Mouse (Mus musculus): ENCODE results near the gene Gpr176. TPM values are rescaled to one million over a fixed set of nuclear protein-coding genes. Genes with fewer than 3 reads are reported as not detected.
"Not testable (repeated sequence)": the region's sequence is repeated elsewhere in the genome, so short reads cannot be mapped to it uniquely, and the experiment has no call there.

Gpr176 gene
- polyA plus RNA-seq, 1 experiment from 2014 or later, result 8.3 TPM

GRCm38 (mm10) chr2:118293583-118293982, 79.6 kb downstream of the Gpr176 start:
- 0 out of 2 replicates have a peak, but pooled peaks have one; percentile 34 for ATAC-seq (ENCODE audit: low FRiP score, low read depth)
- Histone ChIP-seq H3K9me3 (no peaks in the 10 kb centered on the region), H3K27me3 (no peaks in the 10 kb centered on the region), H3K9ac (no peak overlapping the region), H3K4me1 (replicated peaks) (0 out of 2 replicates have a peak, but pooled peaks cover 3% of the 10 kb centered on the region), H3K27ac (replicated peaks) (0 out of 2 replicates have a peak overlapping the region, but pooled peaks have one; percentile 2), H3K4me2 (no peak overlapping the region), H3K36me3 (no peaks in the 10 kb centered on the region), H3K4me3 (no peak overlapping the region)
- 64% methylated on average over 5 of the region's 5 CpGs for WGBS

- not testable (repeated sequence) for H3K9ac ChIP-seq; H3K4me2 ChIP-seq; H3K9me3 ChIP-seq; H3K27ac ChIP-seq (replicated peaks); ATAC-seq (ENCODE audit: low FRiP score, low read depth); H3K4me3 ChIP-seq; H3K4me1 ChIP-seq (replicated peaks); H3K36me3 ChIP-seq; H3K27me3 ChIP-seq
- 92% methylated on average over 7 of the region's 7 CpGs for WGBS
Observed at GRCm38 (mm10) chr2:118289066-118289460, 84.2 kb downstream of the Gpr176 start.

GRCm38 (mm10) chr2:118288326-118289065, 84.7 kb downstream of the Gpr176 start:
- WGBS, result 90% methylated on average over 9 of the region's 9 CpGs
- H3K27me3 ChIP-seq, result no peaks in the 10 kb centered on the region
- H3K4me3 ChIP-seq, result no peak overlapping the region
- H3K4me2 ChIP-seq, result no peak overlapping the region
- no peak overlapping the region for H3K9ac ChIP-seq
- H3K9me3 ChIP-seq, result no peaks in the 10 kb centered on the region
- no peaks in the 10 kb centered on the region for H3K4me1 ChIP-seq (replicated peaks)
- H3K27ac ChIP-seq (replicated peaks), result no peak overlapping the region
- ATAC-seq (ENCODE audit: low FRiP score, low read depth), result no peak
- H3K36me3 ChIP-seq, result no peaks in the 10 kb centered on the region

GRCm38 (mm10) chr2:118287678-118288077, 85.5 kb downstream of the Gpr176 start:
- H3K4me2 ChIP-seq, result no peak overlapping the region
- no peaks in the 10 kb centered on the region for H3K9me3 ChIP-seq
- H3K36me3 ChIP-seq, result no peaks in the 10 kb centered on the region
- no peaks in the 10 kb centered on the region for H3K27me3 ChIP-seq
- WGBS, result 81% methylated on average over 4 of the region's 4 CpGs
- ATAC-seq (ENCODE audit: low FRiP score, low read depth), result no peak
- no peak overlapping the region for H3K4me3 ChIP-seq
- no peaks in the 10 kb centered on the region for H3K4me1 ChIP-seq (replicated peaks)
- no peak overlapping the region for H3K27ac ChIP-seq (replicated peaks)
- H3K9ac ChIP-seq, result no peak overlapping the region

- Histone ChIP-seq H3K4me2 (no peak overlapping the region), H3K27me3 (no peaks in the 10 kb centered on the region), H3K9ac (no peak overlapping the region), H3K4me1 (replicated peaks) (no peaks in the 10 kb centered on the region), H3K9me3 (no peaks in the 10 kb centered on the region), H3K27ac (replicated peaks) (no peak overlapping the region), H3K4me3 (no peak overlapping the region), H3K36me3 (no peaks in the 10 kb centered on the region)
- no peak for ATAC-seq (ENCODE audit: low FRiP score, low read depth)
- WGBS, result 75% methylated on average over 3 of the region's 3 CpGs
Observed at GRCm38 (mm10) chr2:118282467-118282866, 90.8 kb downstream of the Gpr176 start.

- Histone ChIP-seq H3K27me3 (no peaks in the 10 kb centered on the region), H3K27ac (replicated peaks) (no peak overlapping the region), H3K4me2 (no peak overlapping the region), H3K4me3 (no peak overlapping the region), H3K9ac (no peak overlapping the region), H3K36me3 (no peaks in the 10 kb centered on the region), H3K9me3 (no peaks in the 10 kb centered on the region), H3K4me1 (replicated peaks) (no peaks in the 10 kb centered on the region)
- WGBS, result 93% methylated on average over 8 of the region's 8 CpGs
- no peak for ATAC-seq (ENCODE audit: low FRiP score, low read depth)
Observed at GRCm38 (mm10) chr2:118278249-118278648, 95.0 kb downstream of the Gpr176 start.

- Histone ChIP-seq H3K4me2 (no peak overlapping the region), H3K4me3 (no peak overlapping the region), H3K36me3 (no peaks in the 10 kb centered on the region), H3K4me1 (replicated peaks) (no peaks in the 10 kb centered on the region), H3K9ac (no peak overlapping the region), H3K27ac (replicated peaks) (no peak overlapping the region), H3K9me3 (no peaks in the 10 kb centered on the region), H3K27me3 (no peaks in the 10 kb centered on the region)
- WGBS, result 81% methylated on average over 10 of the region's 10 CpGs
- no peak for ATAC-seq (ENCODE audit: low FRiP score, low read depth)
Observed at GRCm38 (mm10) chr2:118271606-118272005, 101.6 kb downstream of the Gpr176 start.

GRCm38 (mm10) chr2:118270213-118270612, 103.0 kb downstream of the Gpr176 start:
- no peaks in the 10 kb centered on the region for H3K9me3 ChIP-seq
- H3K9ac ChIP-seq, result no peak overlapping the region
- H3K27ac ChIP-seq (replicated peaks), result no peak overlapping the region
- no peak overlapping the region for H3K4me3 ChIP-seq
- no peaks in the 10 kb centered on the region for H3K36me3 ChIP-seq
- H3K4me2 ChIP-seq, result no peak overlapping the region
- no peak for ATAC-seq (ENCODE audit: low FRiP score, low read depth)
- H3K4me1 ChIP-seq (replicated peaks), result no peaks in the 10 kb centered on the region
- 56% methylated on average over 14 of the region's 14 CpGs for WGBS
- H3K27me3 ChIP-seq, result no peaks in the 10 kb centered on the region

- no peak overlapping the region for H3K9ac ChIP-seq
- H3K4me3 ChIP-seq, result no peak overlapping the region
- H3K4me1 ChIP-seq (replicated peaks), result no peaks in the 10 kb centered on the region
- H3K27me3 ChIP-seq, result no peaks in the 10 kb centered on the region
- ATAC-seq (ENCODE audit: low FRiP score, low read depth), result no peak
- H3K36me3 ChIP-seq, result no peaks in the 10 kb centered on the region
- no peaks in the 10 kb centered on the region for H3K9me3 ChIP-seq
- no peak overlapping the region for H3K4me2 ChIP-seq
- no peak overlapping the region for H3K27ac ChIP-seq (replicated peaks)
- WGBS, result 51% methylated on average over 2 of the region's 2 CpGs
Observed at GRCm38 (mm10) chr2:118263914-118264201, 109.4 kb downstream of the Gpr176 start.

- H3K27me3 ChIP-seq, result no peaks in the 10 kb centered on the region
- no peak overlapping the region for H3K4me3 ChIP-seq
- WGBS, result 23% methylated on average over 8 of the region's 8 CpGs
- no peak overlapping the region for H3K27ac ChIP-seq (replicated peaks)
- no peaks in the 10 kb centered on the region for H3K4me1 ChIP-seq (replicated peaks)
- no peak overlapping the region for H3K9ac ChIP-seq
- peak; percentile 75 for ATAC-seq (ENCODE audit: low FRiP score, low read depth)
- no peaks in the 10 kb centered on the region for H3K36me3 ChIP-seq
- H3K4me2 ChIP-seq, result no peak overlapping the region
- H3K9me3 ChIP-seq, result no peaks in the 10 kb centered on the region
Observed at GRCm38 (mm10) chr2:118263151-118263913, 109.9 kb downstream of the Gpr176 start.

GRCm38 (mm10) chr2:118262673-118263072, 110.5 kb downstream of the Gpr176 start:
- 54% methylated on average over 8 of the region's 8 CpGs for WGBS
- H3K27ac ChIP-seq (replicated peaks), result no peak overlapping the region
- no peaks in the 10 kb centered on the region for H3K4me1 ChIP-seq (replicated peaks)
- no peaks in the 10 kb centered on the region; the same call in 1 of the 2 replicates for H3K27me3 ChIP-seq
- no peaks in the 10 kb centered on the region for H3K9me3 ChIP-seq
- no peak for ATAC-seq (ENCODE audit: low FRiP score, low read depth)
- no peak overlapping the region for H3K4me2 ChIP-seq
- no peak overlapping the region for H3K4me3 ChIP-seq
- no peaks in the 10 kb centered on the region for H3K36me3 ChIP-seq
- H3K9ac ChIP-seq, result no peak overlapping the region

GRCm38 (mm10) chr2:118259746-118260145, 113.5 kb downstream of the Gpr176 start:
- Histone ChIP-seq H3K27me3 (no peaks in the 10 kb centered on the region; the same call in 1 of the 2 replicates), H3K4me2 (no peak overlapping the region), H3K4me1 (replicated peaks) (peaks cover 8% of the 10 kb centered on the region; the same call in 1 of the 2 replicates), H3K27ac (replicated peaks) (no peak overlapping the region), H3K4me3 (no peak overlapping the region), H3K9ac (no peak overlapping the region), H3K36me3 (no peaks in the 10 kb centered on the region), H3K9me3 (no peaks in the 10 kb centered on the region)
- WGBS, result 84% methylated on average over 5 of the region's 5 CpGs
- no peak for ATAC-seq (ENCODE audit: low FRiP score, low read depth)
